Mouse (Mus musculus) myocyte (in vitro differentiated cells): Measurements from ENCODE around the gene Gtf2h1.

Experiments
- CEBPB ChIP-seq: IDR thresholded peaks from 2 replicates; pipeline ENCODE4 v1.6.1; 2011; ENCODE audit warnings: mild to moderate bottlenecking, moderate library complexity; ENCODE audit not compliant: poor library complexity, insufficient read depth, severe bottlenecking
- MAX ChIP-seq: IDR thresholded peaks from one replicate; pipeline ENCODE4 v1.6.1; 2011; ENCODE audit warnings: low read depth, mild to moderate bottlenecking, control low read depth
- MYOD1 ChIP-seq, 3 experiments: IDR thresholded peaks; one replicate each; pipeline ENCODE4 v1.6.1; 2011; ENCODE audit warnings: control low read depth in 2 of 3, low read depth in 2 of 3, mild to moderate bottlenecking in 2 of 3, moderate library complexity in 1 of 3; ENCODE audit not compliant: insufficient read length in 2 of 3, control insufficient read depth in 1 of 3
- MYOG ChIP-seq, 3 experiments: IDR thresholded peaks; one replicate each; pipeline ENCODE4 v1.6.1; 2011; ENCODE audit warnings: control low read depth in 2 of 3, low read depth in 2 of 3, mild to moderate bottlenecking in 2 of 3; ENCODE audit not compliant: insufficient read length in 2 of 3, control insufficient read depth in 1 of 3, insufficient read depth in 1 of 3
- POLR2A ChIP-seq: IDR thresholded peaks from one replicate; pipeline ENCODE4 v1.6.1; 2011; ENCODE audit warnings: low read depth, mild to moderate bottlenecking, control low read depth, moderate library complexity; ENCODE audit not compliant: insufficient read length
- POLR2AphosphoS2 ChIP-seq: IDR thresholded peaks from one replicate; pipeline ENCODE4 v1.6.1; 2011; ENCODE audit warnings: low read depth, control low read depth; ENCODE audit not compliant: insufficient read length
- TCF12 ChIP-seq: IDR thresholded peaks from one replicate; pipeline ENCODE4 v1.6.1; 2011; ENCODE audit warnings: mild to moderate bottlenecking, control low read depth; ENCODE audit not compliant: poor library complexity, insufficient read depth, severe bottlenecking
- TCF3 ChIP-seq: IDR thresholded peaks from one replicate; pipeline ENCODE4 v1.6.1; 2011; ENCODE audit warnings: low read depth, control low read depth; ENCODE audit not compliant: insufficient read length
- USF1 ChIP-seq: IDR thresholded peaks from one replicate; pipeline ENCODE4 v1.6.1; 2011; ENCODE audit warnings: low read depth, mild to moderate bottlenecking, control low read depth, moderate library complexity

- TF ChIP-seq POLR2A (no peak), POLR2AphosphoS2 (no peak), TCF3 (no peak), USF1 (no peak), MAX (no peak), MYOG (IDR thresholded peaks at IDR 0.05; ENCODE audit: control insufficient read depth in 1 of 3, insufficient read depth in 1 of 3, insufficient read length in 2 of 3, low read depth in 2 of 3) (no peak), MYOD1 (IDR thresholded peaks at IDR 0.05; ENCODE audit: control insufficient read depth in 1 of 3, insufficient read length in 2 of 3, low read depth in 2 of 3) (no peak), TCF12 (no peak), CEBPB (no peak)
Measured at GRCm38 (mm10) chr7:46837073-46837472, 41.2 kb downstream of the Gtf2h1 start.
